Mouse (Mus musculus): ENCODE measurements around the gene Fam234a.
A peak's percentile ranks its signal among the peaks of the same experiment; 100 is the strongest.
"Not testable (repeated sequence)": the region's sequence is repeated elsewhere in the genome, so short reads cannot be mapped to it uniquely, and the experiment has no call there.

Gene Fam234a

GRCm38 (mm10) chr17:26234386-26234785 lies 9.7 kb downstream of the Fam234a start:
- DNase-seq (ENCODE audit: low spot score in 2 of 2), result no peak

DNA sequence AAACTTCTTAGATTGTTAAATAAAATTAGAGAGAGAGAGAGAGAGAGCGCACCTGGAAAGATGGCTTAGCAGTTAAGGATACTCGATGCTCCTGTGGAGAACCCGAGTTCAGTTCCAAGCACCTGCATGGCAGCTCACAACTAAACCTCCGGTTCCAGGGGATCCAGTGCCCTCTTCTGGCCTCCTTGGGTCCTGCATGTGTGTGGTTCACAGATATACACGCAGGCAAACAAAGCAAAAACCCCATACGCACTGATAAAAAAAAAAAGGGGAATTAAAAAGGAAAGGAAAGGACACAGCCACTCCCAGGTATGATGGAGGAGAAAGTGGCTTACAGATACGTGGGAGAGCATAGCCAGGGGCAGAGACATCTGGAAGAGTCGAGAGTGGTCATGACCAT lies 11.2 kb downstream of the Fam234a start:
- DNase-seq (ENCODE audit: low spot score in 2 of 2), result no peak

DNA sequence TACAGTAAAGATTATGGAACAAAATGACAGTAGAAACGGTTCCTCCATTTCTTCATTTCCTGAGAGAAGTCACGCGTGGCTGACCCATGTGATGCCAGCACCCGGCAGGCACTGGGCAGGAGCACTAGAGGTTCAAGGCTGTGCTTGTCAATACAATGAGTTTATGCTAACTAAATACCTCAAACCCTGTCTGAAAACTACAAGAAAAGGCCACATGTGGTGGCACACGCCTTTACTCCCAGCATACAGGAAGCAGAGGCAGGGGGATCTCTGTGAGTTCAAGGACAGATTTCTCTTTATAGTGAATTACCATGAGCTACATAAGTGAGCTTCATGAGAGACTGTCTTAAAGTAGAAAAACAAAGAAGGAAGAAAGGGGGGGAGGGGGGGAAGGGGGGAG lies 12.9 kb downstream of the Fam234a start:
- no peak for DNase-seq (ENCODE audit: low spot score in 2 of 2)

DNA sequence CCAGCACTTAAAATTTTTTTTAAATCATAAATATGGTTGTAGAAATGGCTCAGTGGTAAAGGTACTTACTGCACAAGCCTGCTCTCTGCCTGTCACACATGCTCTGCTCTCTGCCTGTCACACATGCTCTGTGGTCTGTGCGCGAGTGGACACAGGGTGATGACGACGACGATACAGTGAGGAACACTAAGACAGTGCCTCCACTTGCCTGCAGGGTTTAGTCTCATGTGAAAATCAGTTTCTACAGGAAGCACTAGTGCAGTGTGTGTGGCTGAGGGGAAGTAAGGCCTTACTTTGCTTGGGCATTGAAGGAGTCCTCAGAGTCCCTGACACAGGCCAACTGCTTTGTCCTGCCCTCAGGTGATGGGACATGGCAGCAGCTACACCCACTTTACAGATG lies 14.3 kb downstream of the Fam234a start:
- DNase-seq (ENCODE audit: low spot score in 2 of 2), result no peak

- DNase-seq (ENCODE audit: low spot score in 2 of 2), result peak in 1 of 2 experiments; percentile 62
These were observed 18.9 kb downstream of the Fam234a start for GRCm38 (mm10) chr17:26225150-26225549.

DNA sequence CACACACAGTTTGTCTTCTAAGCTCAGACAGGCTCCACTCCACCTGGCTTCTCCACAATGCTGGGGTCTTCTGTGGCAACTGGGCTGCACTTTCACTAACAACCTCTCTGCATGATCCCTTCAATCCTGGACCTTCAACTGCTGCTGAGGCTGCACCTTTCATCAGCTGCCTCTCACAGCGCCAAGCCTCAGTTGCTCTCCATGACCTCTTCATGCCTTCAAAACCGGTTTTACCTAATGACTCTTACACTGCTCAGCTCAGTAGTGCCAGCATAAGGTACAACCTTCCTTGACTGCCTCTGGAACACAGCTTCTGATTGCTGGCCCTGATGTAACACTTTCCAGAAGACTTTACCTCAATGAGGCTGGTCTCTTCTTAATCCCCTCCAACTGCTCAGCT lies 22.5 kb downstream of the Fam234a start:
- no peak for DNase-seq (ENCODE audit: low spot score in 2 of 2)

DNA sequence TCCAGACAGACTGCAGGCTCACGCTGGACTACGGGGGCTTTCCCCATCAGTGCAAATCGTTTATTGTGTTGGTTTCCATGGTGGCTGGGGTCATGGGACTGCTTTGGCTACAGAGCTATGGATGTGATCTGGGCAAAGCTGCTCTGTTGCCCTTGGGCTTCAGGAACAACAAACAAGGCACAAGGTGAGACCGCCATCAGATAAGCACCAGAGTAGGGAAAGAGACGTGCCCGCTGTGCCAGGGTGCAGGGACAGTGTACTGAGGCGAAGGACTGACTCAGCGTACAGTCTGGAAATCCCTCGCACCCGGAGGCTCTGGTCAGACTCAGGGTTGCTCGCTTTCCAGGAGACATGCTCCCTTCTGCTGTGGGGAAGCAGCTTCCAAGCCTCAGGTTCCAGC lies 31.4 kb downstream of the Fam234a start:
- DNase-seq (ENCODE audit: low spot score in 2 of 2), result no peak

GRCm38 (mm10) chr17:26212241-26212640 lies 31.8 kb downstream of the Fam234a start:
- no peak for DNase-seq (ENCODE audit: low spot score in 2 of 2)

DNA sequence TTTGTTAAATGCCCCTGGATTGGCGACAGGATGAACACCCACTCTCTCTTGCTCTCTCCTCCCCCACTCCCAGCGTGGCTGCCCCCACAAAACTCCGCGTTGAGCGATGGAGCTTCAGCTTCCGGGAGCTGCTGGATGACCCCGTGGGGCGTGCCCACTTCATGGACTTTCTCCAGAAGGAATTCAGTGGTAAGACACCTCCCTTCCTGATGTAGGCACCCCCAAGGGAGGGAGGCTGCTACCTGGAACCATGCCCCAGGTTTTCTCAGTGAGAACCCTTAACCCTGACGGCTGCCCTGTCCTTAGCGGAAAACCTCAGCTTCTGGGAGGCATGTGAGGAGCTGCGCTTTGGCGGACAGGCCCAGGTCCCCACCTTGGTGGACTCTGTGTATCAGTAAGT lies 36.4 kb downstream of the Fam234a start, which contains the start of gene Arhgdig:
Arhgdig (minus strand) TSS at position 101 of the 400 bp plus-strand sequence.
- DNase-seq (ENCODE audit: low spot score in 2 of 2), result no peak

DNA sequence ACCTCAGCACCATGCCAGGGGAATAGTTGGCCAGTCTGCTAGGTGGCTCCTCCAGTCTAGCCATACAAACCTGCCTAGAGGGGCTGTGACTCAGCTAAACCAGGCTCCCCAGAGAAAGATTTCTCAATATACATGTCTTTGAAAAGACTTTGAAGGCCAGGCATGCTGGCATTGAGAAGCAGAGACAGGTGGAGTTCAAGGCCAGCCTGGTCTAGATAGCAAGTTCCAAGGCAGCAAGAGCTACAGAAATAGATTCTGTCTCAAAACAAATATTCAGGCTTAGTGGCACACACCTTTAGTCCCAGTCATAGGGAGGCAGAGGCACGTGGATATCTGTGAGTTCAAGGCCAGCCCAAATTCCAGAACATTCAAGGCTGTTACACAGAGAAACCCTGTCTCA lies 37.6 kb downstream of the Fam234a start:
- no peak for DNase-seq (ENCODE audit: low spot score in 2 of 2)

DNA sequence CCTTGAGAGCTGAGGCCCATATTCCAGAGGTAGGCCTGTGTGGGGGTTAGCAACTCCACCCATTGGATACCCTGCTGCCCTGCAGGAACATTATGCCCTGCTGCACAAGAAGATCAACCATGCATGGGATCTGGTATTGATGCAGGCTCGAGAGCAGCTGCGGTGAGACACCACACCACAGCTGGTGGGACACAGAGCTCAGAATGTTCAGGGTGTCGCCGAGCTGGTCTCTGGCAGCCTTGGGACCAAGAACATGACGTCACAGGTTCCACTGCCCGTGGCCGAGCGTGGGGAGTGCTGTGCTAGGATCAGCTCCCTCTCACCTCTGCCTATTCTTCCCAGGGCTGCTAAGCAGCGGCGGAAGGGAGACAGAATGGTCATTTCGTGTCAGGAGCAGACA lies 39.3 kb downstream of the Fam234a start:
- DNase-seq (ENCODE audit: low spot score in 2 of 2), result no peak

DNA sequence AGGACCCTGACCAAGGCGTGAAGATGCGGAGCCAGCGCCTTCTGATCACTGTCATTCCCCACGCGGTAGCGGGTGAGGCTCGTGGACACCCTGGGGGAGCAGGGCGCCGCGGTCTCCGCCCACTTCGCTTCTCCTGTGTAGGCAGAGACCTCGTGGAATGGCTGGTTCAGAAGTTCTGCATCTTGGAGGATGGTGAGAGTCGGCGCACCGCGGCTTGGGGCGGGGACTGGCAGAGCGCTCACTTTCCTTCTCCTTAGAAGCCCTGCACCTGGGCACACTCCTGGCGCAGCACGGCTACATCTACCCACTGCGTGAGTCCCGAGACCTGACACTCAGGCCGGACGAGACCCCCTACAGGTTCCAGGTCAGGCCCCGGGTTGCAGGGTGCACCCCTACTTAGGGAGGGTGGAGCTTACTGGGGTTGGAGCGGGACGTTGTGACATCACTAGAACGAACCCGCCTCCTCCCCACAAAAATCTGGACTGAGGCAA lies 40.7 kb downstream of the Fam234a start:
- DNase-seq (ENCODE audit: low spot score in 2 of 2), result peak; percentile 21 to 71

- peak; percentile 41 to 63 for DNase-seq (ENCODE audit: low spot score in 2 of 2)
These were observed 41.3 kb downstream of the Fam234a start, which contains the start of gene Rgs11 for GRCm38 (mm10) chr17:26202737-26203136. TSS of gene Rgs11 (plus strand) at chr17:26202951.

GRCm38 (mm10) chr17:26201998-26202397 lies 42.0 kb downstream of the Fam234a start:
- no peak for DNase-seq (ENCODE audit: low spot score in 2 of 2)

- peak in 1 of 2 experiments; percentile 28 for DNase-seq (ENCODE audit: low spot score in 2 of 2)
These were observed 43.0 kb downstream of the Fam234a start for GRCm38 (mm10) chr17:26200831-26201705.

GRCm38 (mm10) chr17:26198892-26199291 lies 45.1 kb downstream of the Fam234a start, which contains the start of gene Pdia2:
TSS of gene Pdia2 (minus strand) at chr17:26199087.
- DNase-seq (ENCODE audit: low spot score in 2 of 2), result no peak

DNA sequence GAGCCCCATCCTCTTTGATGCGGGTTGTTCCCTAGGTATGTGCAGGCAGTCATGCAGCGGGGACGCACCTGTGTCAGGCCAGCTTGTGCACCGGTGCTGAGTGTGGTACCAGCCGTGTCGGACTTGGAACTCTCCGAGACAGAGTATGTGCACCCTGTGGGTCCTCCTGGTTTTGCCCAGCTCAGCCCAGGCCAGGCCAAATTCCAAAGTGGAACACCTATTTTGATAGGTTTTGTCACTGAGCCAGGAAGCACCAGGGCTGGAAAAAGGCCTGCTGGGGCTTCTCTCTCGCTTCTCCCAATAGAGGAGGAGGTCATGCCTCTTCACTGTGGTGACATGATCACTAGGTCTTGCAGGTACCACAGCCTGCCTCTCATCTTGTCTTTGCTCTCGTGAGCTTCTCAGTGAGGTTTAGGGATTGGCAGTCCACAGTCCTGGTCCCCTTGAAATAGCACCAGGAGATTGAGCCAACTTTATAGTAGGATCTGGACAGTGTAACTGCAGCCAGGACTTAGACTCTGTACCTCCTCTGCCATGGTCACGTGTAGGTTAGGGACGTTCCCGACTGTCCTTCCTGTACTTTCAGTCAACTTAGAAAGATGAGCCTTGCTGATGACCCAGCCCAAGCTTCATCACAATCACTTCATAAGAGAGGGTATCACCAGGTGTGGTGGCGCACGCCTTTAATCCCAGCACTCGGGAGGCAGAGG lies 51.4 kb downstream of the Fam234a start:
- no peak for DNase-seq (ENCODE audit: low spot score in 2 of 2)

GRCm38 (mm10) chr17:26191486-26191885 lies 52.6 kb downstream of the Fam234a start:
- DNase-seq (ENCODE audit: low spot score in 2 of 2), result not testable (repeated sequence)

DNA sequence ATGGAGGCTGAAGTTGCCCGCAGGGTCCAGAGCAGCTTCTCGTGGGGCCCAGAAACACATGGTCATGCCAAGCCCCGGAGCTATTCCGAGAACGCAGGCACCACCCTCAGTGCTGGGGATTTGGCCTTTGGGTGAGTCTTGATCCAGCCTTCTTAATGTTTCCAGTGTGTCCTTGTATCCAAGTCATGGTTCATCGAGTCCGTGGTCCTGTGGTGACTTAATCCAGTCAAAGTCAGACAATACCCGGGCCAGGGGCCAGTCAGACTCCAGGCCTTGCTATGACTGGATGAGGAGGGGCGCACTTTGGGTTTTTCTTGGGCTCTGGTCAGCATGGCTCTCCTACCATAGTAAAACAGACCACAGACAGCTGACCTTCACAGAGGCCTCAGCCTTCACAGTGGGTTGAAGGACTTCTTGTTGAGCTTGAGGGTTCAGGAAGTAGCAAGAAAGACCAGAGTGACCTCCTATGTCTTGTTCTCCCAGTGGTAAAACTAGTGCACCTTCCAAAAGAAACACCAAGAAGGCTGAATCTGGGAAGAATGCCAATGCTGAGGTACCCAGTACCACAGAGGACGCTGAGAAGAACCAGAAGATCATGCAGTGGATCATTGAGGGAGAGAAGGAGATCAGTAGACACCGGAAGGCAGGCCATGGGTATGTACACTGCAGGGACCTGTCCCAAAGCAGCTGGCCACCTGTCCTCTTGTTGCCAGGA lies 55.8 kb downstream of the Fam234a start:
- no peak for DNase-seq (ENCODE audit: low spot score in 2 of 2)

DNA sequence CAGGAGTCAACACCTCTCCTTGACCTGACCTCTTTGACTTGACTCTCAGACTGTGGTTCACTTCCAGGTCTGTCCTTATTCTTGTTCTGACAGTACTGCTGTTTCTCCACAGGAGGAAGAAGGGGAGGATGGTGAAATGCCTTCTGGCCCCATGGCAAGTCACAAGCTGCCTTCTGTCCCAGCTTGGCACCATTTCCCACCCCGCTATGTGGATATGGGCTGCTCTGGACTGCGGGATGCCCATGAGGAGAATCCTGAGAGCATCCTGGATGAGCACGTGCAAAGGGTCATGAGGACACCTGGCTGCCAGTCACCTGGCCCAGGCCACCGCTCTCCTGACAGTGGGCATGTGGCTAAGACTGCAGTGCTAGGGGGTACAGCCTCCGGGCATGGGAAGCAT lies 56.5 kb downstream of the Fam234a start:
- DNase-seq (ENCODE audit: low spot score in 2 of 2), result no peak

GRCm38 (mm10) chr17:26181179-26181578 lies 62.9 kb downstream of the Fam234a start:
- no peak for DNase-seq (ENCODE audit: low spot score in 2 of 2)

DNA sequence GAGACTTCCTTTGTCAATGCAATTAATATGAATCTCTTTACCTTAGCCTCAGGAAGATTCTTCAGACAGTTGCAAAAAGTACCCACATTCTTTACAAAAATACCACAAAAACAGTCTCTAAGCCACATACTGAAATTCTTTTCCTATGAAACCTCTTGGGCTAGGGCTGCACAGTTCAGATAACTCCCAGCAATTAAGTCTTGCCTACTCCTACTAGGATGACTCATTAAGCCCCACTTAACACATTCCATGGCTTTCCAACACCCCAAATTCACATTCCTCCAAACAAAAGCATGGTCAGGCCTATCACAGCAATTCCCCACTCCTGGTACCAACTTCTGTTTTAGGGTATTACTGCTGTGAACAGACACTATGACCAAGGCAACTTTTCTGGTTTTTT lies 65.4 kb downstream of the Fam234a start:
- no peak for DNase-seq (ENCODE audit: low spot score in 2 of 2)

Data from urinary bladder, adult 18-20 months (tissue).